Mouse (Mus musculus) liver, postnatal 0 days (tissue): ENCODE results near the gene Aes.

Source experiments
- CTCF ChIP-seq: sonication (generic); IDR thresholded peaks from 2 replicates; pipeline ENCODE4 v1.5.1; 2016; ENCODE audit warnings: antibody characterized with exemption, low read depth
- EP300 ChIP-seq: IDR thresholded peaks from 2 replicates; pipeline ENCODE4 v1.6.1; 2016; ENCODE audit warnings: antibody characterized with exemption, low read depth, mild to moderate bottlenecking

DNA sequence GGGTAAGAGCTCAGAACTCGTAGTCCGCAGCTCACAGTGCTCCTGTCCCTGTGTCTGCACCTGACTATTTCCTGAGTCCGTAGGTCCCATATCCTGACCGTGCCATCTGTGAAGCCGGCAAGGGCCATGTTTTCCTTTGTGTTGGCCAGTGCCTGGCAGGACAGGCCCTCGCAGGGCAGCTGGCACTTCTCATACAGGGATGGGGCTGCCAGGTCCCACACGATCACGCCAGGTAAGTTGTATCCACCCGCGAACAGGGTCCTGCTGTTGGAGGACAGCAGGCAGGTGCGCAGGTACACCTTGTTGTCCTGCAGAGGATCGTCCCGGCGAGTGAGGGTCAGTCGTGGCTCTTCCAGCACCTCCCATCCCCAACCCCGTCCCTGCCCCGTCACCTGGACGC lies 34.6 kb downstream of the Aes start:
- TF ChIP-seq CTCF (no peak), EP300 (no peak)
